ENCODE assay signal across 9 mouse cellular contexts in genomic region chr12:116581864-116582263, GRCm38 (mm10).
A peak's percentile ranks its signal among the peaks of the same experiment; 100 is the strongest.
DNase-seq lines count a peak whose midpoint lies in the region; ATAC-seq and TF ChIP-seq lines count a peak whose summit lies in the region.
"Had no signal": no experiment of that assay in that cellular context is flagged by ENCODE, and none has a peak within 500 bp of the region (broad histone marks: within the 10 kb centered on the region; RNA-seq: fewer than 3 reads in every experiment).

No protein-coding gene starts in this region.

- H3K27ac ChIP-seq in hindbrain, embryonic 11.5 days (ENCODE audit: low read depth, low read length), result no peak overlapping the region
- no peak overlapping the region for H3K27ac ChIP-seq in hindbrain, embryonic 10.5 days
- H3K27ac ChIP-seq in intestine, postnatal 0 days (ENCODE audit: low read depth, low read length), result no peak overlapping the region
- H3K27ac ChIP-seq in neural tube, embryonic 14.5 days (ENCODE audit: low read depth, low read length), result no peak overlapping the region; the same call in 1 of the 2 replicates

- intact Hi-C loops in heart, postnatal 14 days (cut with DNase I), result no loop called here

- H3K9me3 ChIP-seq in hindbrain, embryonic 11.5 days (ENCODE audit: control insufficient read depth, low read length), result no peaks in the 10 kb centered on the region
- H3K9me3 ChIP-seq in hindbrain, embryonic 10.5 days, result no peaks in the 10 kb centered on the region
- H3K9me3 ChIP-seq in intestine, postnatal 0 days (ENCODE audit: control insufficient read depth), result no peaks in the 10 kb centered on the region
- no peaks in the 10 kb centered on the region for H3K9me3 ChIP-seq in neural tube, embryonic 14.5 days (ENCODE audit: control insufficient read depth, low read length)

- H3K4me2 ChIP-seq in hindbrain, embryonic 11.5 days (replicated peaks; ENCODE audit: low read depth, low read length), result no peak overlapping the region
- H3K4me2 ChIP-seq in intestine, postnatal 0 days (replicated peaks; ENCODE audit: low read depth), result no peak overlapping the region
- no peak overlapping the region for H3K4me2 ChIP-seq in neural tube, embryonic 14.5 days (ENCODE audit: low read depth, low read length)

- DNase-seq in hindbrain, embryonic 11.5 days (ENCODE audit: low spot score), result no peak
- DNase-seq in hindbrain, embryonic 10.5 days (ENCODE audit: low spot score), result no peak
- peak; percentile 45 for DNase-seq in cerebellum, postnatal 10 days
- no peak for DNase-seq in ovary, postnatal 10 days (ENCODE audit: low spot score)
- no peak for DNase-seq in layer of hippocampus, adult 9-10 months (ENCODE audit: low spot score)
- no peak for DNase-seq in heart, postnatal 14 days

- H3K36me3 ChIP-seq in hindbrain, embryonic 11.5 days (ENCODE audit: control insufficient read depth, insufficient read depth, low read length), result no peaks in the 10 kb centered on the region
- H3K36me3 ChIP-seq in hindbrain, embryonic 10.5 days, result no peaks in the 10 kb centered on the region
- no peaks in the 10 kb centered on the region for H3K36me3 ChIP-seq in intestine, postnatal 0 days (ENCODE audit: control insufficient read depth, insufficient read depth)
- no peaks in the 10 kb centered on the region for H3K36me3 ChIP-seq in neural tube, embryonic 14.5 days (ENCODE audit: control insufficient read depth, insufficient read depth, low read length)
- H3K36me3 ChIP-seq: G1E had no signal

- ATAC-seq in hindbrain, embryonic 11.5 days (ENCODE audit: low FRiP score), result peak; percentile 70
- ATAC-seq in intestine, postnatal 0 days, result peak; percentile 57; the same call in 1 of the 2 replicates
- ATAC-seq in neural tube, embryonic 14.5 days (ENCODE audit: low read depth), result peak; percentile 42; the same call in 1 of the 2 replicates

- H3K4me1 ChIP-seq in hindbrain, embryonic 11.5 days (replicated peaks; ENCODE audit: control insufficient read depth, insufficient read depth, low read length), result peaks cover 3% of the 10 kb centered on the region; the same call in 1 of the 2 replicates
- H3K4me1 ChIP-seq in hindbrain, embryonic 10.5 days (replicated peaks), result peaks cover 15% of the 10 kb centered on the region
- no peaks in the 10 kb centered on the region for H3K4me1 ChIP-seq in intestine, postnatal 0 days (replicated peaks; ENCODE audit: control insufficient read depth, insufficient read depth, low read length)
- peaks cover 3% of the 10 kb centered on the region; the same call in 1 of the 2 replicates for H3K4me1 ChIP-seq in neural tube, embryonic 14.5 days (ENCODE audit: control insufficient read depth, insufficient read depth, low read length)

- no peak for TF ChIP-seq CTCF in intestine, postnatal 0 days (IDR thresholded peaks at IDR 0.05; ENCODE audit: low read depth)

- H3K27me3 ChIP-seq in hindbrain, embryonic 11.5 days (ENCODE audit: control insufficient read depth, insufficient read depth, low read length), result no peaks in the 10 kb centered on the region
- H3K27me3 ChIP-seq in hindbrain, embryonic 10.5 days (ENCODE audit: insufficient read depth, poor library complexity, severe bottlenecking), result no peaks in the 10 kb centered on the region
- H3K27me3 ChIP-seq in intestine, postnatal 0 days (replicated peaks; ENCODE audit: control insufficient read depth, insufficient read depth, low read length), result no peaks in the 10 kb centered on the region
- no peaks in the 10 kb centered on the region for H3K27me3 ChIP-seq in neural tube, embryonic 14.5 days (ENCODE audit: control insufficient read depth, insufficient read depth, low read length)

- no peak overlapping the region for H3K9ac ChIP-seq in hindbrain, embryonic 11.5 days (ENCODE audit: low read depth, low read length)
- H3K9ac ChIP-seq in intestine, postnatal 0 days (ENCODE audit: low read depth, low read length), result no peak overlapping the region
- H3K9ac ChIP-seq in neural tube, embryonic 14.5 days (replicated peaks; ENCODE audit: low read depth, low read length), result no peak overlapping the region

- H3K4me3 ChIP-seq in hindbrain, embryonic 11.5 days (ENCODE audit: low read depth, low read length), result no peak overlapping the region
- no peak overlapping the region for H3K4me3 ChIP-seq in hindbrain, embryonic 10.5 days
- H3K4me3 ChIP-seq in intestine, postnatal 0 days (ENCODE audit: low read depth, low read length), result no peak overlapping the region
- no peak overlapping the region for H3K4me3 ChIP-seq in neural tube, embryonic 14.5 days (ENCODE audit: low read depth, low read length)

Comparison
In these comparisons a context has a peak if more than half of its experiments do, and no peak if none do; other contexts are left out.
1. DNase-seq: peak in cerebellum, postnatal 10 days (2 of 2); none in hindbrain, embryonic 11.5 days (single experiment), hindbrain, embryonic 10.5 days (single experiment), ovary, postnatal 10 days (single experiment), layer of hippocampus, adult 9-10 months (single experiment) and heart, postnatal 14 days (0 of 2).
2. Peak in every context shown above with its lines, with median percentiles within 50 percentile points of each other: ATAC-seq.